Mouse (Mus musculus) mesoderm, embryonic 11.5 days (tissue): ENCODE results near the gene Efnb3.
"Not testable (repeated sequence)": the region's sequence is repeated elsewhere in the genome, so short reads cannot be mapped to it uniquely, and the experiment has no call there.

Source experiments
- DNase-seq: peaks from one replicate; pipeline ENCODE4 v3.0.0-alpha.2; 2012; ENCODE audit warnings: low read depth, low spot score

Gene Efnb3

GRCm38 (mm10) chr11:69551310-69551709, 8.7 kb downstream of the Efnb3 start:
- no peak for DNase-seq

GRCm38 (mm10) chr11:69549060-69549656, 10.8 kb downstream of the Efnb3 start, which contains the start of gene Dnah2:
Dnah2 (minus strand) TSS chr11:69549110.
- DNase-seq, result no peak

- no peak for DNase-seq
Measured at GRCm38 (mm10) chr11:69547071-69547470, 12.9 kb downstream of the Efnb3 start.

- peak; percentile 86 for DNase-seq
Measured at GRCm38 (mm10) chr11:69546423-69547053, 13.5 kb downstream of the Efnb3 start.

GRCm38 (mm10) chr11:69545957-69546356, 14.0 kb downstream of the Efnb3 start:
- no peak for DNase-seq

- no peak for DNase-seq
Measured at GRCm38 (mm10) chr11:69543598-69543997, 16.4 kb downstream of the Efnb3 start.

- not testable (repeated sequence) for DNase-seq
Measured at GRCm38 (mm10) chr11:69541741-69542140, 18.3 kb downstream of the Efnb3 start.

- DNase-seq, result no peak
Measured at GRCm38 (mm10) chr11:69540700-69541099, 19.3 kb downstream of the Efnb3 start.

GRCm38 (mm10) chr11:69534990-69535389, 25.0 kb downstream of the Efnb3 start:
- DNase-seq, result no peak

GRCm38 (mm10) chr11:69532480-69533150, 27.4 kb downstream of the Efnb3 start:
- DNase-seq, result no peak

- DNase-seq, result not testable (repeated sequence)
Measured at GRCm38 (mm10) chr11:69530755-69531154, 29.2 kb downstream of the Efnb3 start.

GRCm38 (mm10) chr11:69530281-69530680, 29.7 kb downstream of the Efnb3 start:
- not testable (repeated sequence) for DNase-seq

GRCm38 (mm10) chr11:69528031-69528390, 32.0 kb downstream of the Efnb3 start:
- no peak for DNase-seq

GRCm38 (mm10) chr11:69527098-69528030, 32.6 kb downstream of the Efnb3 start:
- peak; percentile 71 for DNase-seq

GRCm38 (mm10) chr11:69526631-69527030, 33.4 kb downstream of the Efnb3 start:
- no peak for DNase-seq

GRCm38 (mm10) chr11:69525661-69526060, 34.3 kb downstream of the Efnb3 start:
- DNase-seq, result no peak

GRCm38 (mm10) chr11:69523651-69524050, 36.4 kb downstream of the Efnb3 start:
- no peak for DNase-seq

- DNase-seq, result no peak
Measured at GRCm38 (mm10) chr11:69521526-69522149, 38.4 kb downstream of the Efnb3 start.

GRCm38 (mm10) chr11:69519976-69520375, 40.0 kb downstream of the Efnb3 start:
- no peak for DNase-seq

- DNase-seq, result no peak
Measured at GRCm38 (mm10) chr11:69516661-69517060, 43.3 kb downstream of the Efnb3 start.

GRCm38 (mm10) chr11:69516151-69516640, 43.8 kb downstream of the Efnb3 start:
- DNase-seq, result no peak
